Mouse (Mus musculus) midbrain, embryonic 12.5 days (tissue): ENCODE measurements around the gene Akr1c6. TPM values are rescaled to one million over a fixed set of nuclear protein-coding genes. Genes with fewer than 3 reads are reported as not detected.
"Not testable (repeated sequence)": the region's sequence is repeated elsewhere in the genome, so short reads cannot be mapped to it uniquely, and the experiment has no call there.

Experiments
- ATAC-seq: fragments of 200-750 bp; cut with Nextera tagmentation; 2 replicates; pipeline ENCODE4 v1.8.0; 2017; ENCODE audit warnings: low read depth, moderate TSS enrichment, moderate library complexity; ENCODE audit not compliant: low FRiP score
- H3K27ac ChIP-seq: fragments of 300-500 bp; sonication (generic); replicated peaks from 2 replicates; pipeline ENCODE4 v1.5.1; 2016; ENCODE audit warnings: mild to moderate bottlenecking
- H3K27me3 ChIP-seq: fragments of 300-500 bp; sonication (generic); 2 replicates; pipeline ENCODE4 v1.6.1; 2016; ENCODE audit warnings: mild to moderate bottlenecking
- H3K36me3 ChIP-seq: fragments of 300-500 bp; sonication (generic); 2 replicates; pipeline ENCODE4 v1.6.1; 2016
- H3K4me1 ChIP-seq: fragments of 300-500 bp; sonication (generic); 2 replicates; pipeline ENCODE4 v1.6.1; 2016
- H3K4me2 ChIP-seq: fragments of 300-500 bp; sonication (generic); replicated peaks from 2 replicates; pipeline ENCODE4 v1.6.1; 2016; ENCODE audit warnings: mild to moderate bottlenecking, moderate library complexity
- H3K4me3 ChIP-seq: fragments of 300-500 bp; sonication (generic); 2 replicates; pipeline ENCODE4 v1.5.1; 2016; ENCODE audit warnings: mild to moderate bottlenecking
- H3K9ac ChIP-seq: fragments of 300-500 bp; sonication (generic); replicated peaks from 2 replicates; pipeline ENCODE4 v1.6.1; 2016; ENCODE audit warnings: mild to moderate bottlenecking, moderate library complexity
- H3K9me3 ChIP-seq: fragments of 300-500 bp; sonication (generic); 2 replicates; pipeline ENCODE4 v1.6.1; 2016; ENCODE audit warnings: mild to moderate bottlenecking
- WGBS: fragments of 180-500 bp; shearing (Covaris S2); methylation state at CpG from one replicate; pipeline ENCODE4 v1.1.7; 2016; 5-methylcytosine and 5-hydroxymethylcytosine counted together
- polyA plus RNA-seq: library from polyadenylated mRNA; unstranded; fragments of >200 nt; fragmentation: Nextera tagmentation; extraction: Ambion mirVana; gene quantifications from 2 replicates; pipeline ENCODE4 v1.2.1, GENCODE M21; 2016

The Akr1c6 gene
- polyA plus RNA-seq: not detected in 2 replicates

DNA sequence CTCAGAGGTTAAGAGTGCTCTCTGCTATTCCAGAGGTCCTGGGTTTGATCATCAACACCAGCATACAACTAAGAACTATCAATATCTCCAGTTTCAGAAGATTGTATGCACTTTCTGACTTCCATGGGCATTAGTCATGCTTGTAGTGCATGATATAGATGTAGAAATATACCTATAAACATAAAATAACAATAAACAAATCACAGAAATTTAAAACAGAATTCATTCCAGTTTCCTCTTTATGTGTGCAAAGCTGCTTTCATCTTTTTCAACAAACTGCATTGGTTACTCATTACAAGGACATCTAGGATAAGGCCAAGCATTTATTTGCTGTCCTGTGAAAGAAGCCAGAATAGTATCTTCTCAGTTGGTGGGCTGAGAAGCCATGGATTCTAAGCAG, at the start of gene Akr1c6:
TSS of gene Akr1c6 (plus strand) at position 301 of the 400 bp plus-strand sequence.
- ATAC-seq: no peak
- Histone ChIP-seq H3K4me1 (no peaks in the 10 kb centered on the region), H3K9me3 (no peaks in the 10 kb centered on the region), H3K4me3 (no peak within 1 kb of the TSS), H3K27ac (no peak within 1 kb of the TSS), H3K9ac (no peak within 1 kb of the TSS), H3K36me3 (no peaks in the 10 kb centered on the region), H3K27me3 (no peaks in the 10 kb centered on the region), H3K4me2 (no peak within 1 kb of the TSS)

DNA sequence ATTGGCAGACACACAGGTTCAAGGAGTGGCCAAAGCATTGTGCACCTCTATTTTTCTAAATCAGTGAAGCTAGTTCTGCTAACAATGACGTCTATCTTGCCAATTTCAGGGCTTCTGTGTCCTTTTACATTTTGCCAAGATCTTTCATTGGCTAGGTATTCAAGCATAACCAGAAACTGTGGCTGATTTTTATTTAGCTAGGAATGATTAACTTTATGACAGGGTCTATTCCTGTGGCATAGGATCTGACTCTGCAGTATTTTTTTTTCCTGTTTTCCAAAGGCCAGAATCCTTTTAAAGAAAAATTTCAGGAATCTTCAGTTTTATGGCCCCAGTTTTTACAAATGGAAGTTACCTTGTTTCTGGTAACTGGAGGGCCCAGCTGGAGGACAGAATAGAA, 49.2 kb upstream of the Akr1c6 start:
- no peaks in the 10 kb centered on the region for H3K4me1 ChIP-seq
- no peaks in the 10 kb centered on the region for H3K36me3 ChIP-seq
- no peaks in the 10 kb centered on the region for H3K27me3 ChIP-seq
- H3K4me3 ChIP-seq: no peak overlapping the region
- H3K27ac ChIP-seq: no peak overlapping the region
- no peak overlapping the region for H3K9ac ChIP-seq
- H3K4me2 ChIP-seq: no peak overlapping the region
- WGBS: 75% methylated on average over 1 of the region's 1 CpGs
- no peaks in the 10 kb centered on the region for H3K9me3 ChIP-seq
- no peak for ATAC-seq

DNA sequence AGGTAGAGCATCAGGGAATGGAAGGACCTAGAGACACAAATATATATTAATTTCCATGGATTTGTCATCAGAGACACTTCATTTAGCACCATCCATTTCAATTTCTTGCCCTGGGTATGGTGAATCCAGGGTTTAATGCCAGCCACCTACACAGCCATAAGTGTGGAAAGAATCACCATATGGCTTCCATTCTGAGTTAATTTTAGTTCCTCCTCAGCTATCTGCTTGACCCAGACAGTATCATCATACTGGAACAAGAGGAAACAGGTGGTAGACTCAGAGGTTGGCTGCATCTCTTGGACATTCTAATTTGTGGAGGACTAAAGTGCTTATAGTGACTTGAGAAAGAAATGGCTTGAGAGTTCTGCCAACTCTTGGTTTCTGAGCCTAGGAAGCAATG, 48.6 kb upstream of the Akr1c6 start:
- Histone ChIP-seq H3K4me3 (no peak overlapping the region), H3K9ac (no peak overlapping the region), H3K27ac (no peak overlapping the region), H3K4me1 (no peaks in the 10 kb centered on the region), H3K27me3 (no peaks in the 10 kb centered on the region), H3K36me3 (no peaks in the 10 kb centered on the region), H3K4me2 (no peak overlapping the region), H3K9me3 (no peaks in the 10 kb centered on the region)
- ATAC-seq: no peak

DNA sequence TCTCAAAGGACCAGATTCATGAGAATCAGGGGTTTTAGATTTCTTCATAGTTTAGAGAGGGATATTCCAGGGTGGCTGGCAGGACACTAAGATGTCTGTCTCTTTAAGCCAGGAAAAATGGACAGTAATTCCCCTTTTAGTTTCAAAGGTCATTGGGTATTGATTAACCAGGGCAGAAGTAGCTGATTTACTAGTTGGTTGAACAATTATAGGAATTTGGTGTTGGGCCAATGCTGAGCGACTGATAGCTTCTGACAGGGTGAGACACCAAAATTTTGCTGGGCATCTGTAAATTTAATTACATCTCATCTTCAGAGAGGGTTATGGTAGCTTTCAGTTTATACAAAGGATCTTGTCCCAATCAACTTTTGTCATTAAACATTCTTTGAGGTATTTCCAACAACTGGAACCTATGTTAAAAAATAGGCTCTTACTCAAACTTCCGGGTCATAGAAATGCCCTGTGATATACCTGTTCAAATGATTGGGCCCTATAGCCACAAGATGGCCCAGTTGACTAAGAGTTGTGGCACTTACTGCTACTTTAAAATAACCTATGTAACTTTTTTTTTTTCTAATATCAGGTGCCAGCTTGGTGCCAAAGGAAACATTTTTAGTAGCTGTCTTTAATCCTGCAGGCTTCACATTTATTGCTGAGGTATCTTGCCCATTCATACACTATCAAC, 45.2 kb upstream of the Akr1c6 start:
- Histone ChIP-seq H3K4me3 (no peak overlapping the region), H3K9me3 (no peaks in the 10 kb centered on the region), H3K27ac (no peak overlapping the region), H3K27me3 (no peaks in the 10 kb centered on the region), H3K36me3 (no peaks in the 10 kb centered on the region), H3K4me1 (no peaks in the 10 kb centered on the region), H3K4me2 (no peak overlapping the region), H3K9ac (no peak overlapping the region)
- no peak for ATAC-seq
- 82% methylated on average over 2 of the region's 2 CpGs for WGBS

DNA sequence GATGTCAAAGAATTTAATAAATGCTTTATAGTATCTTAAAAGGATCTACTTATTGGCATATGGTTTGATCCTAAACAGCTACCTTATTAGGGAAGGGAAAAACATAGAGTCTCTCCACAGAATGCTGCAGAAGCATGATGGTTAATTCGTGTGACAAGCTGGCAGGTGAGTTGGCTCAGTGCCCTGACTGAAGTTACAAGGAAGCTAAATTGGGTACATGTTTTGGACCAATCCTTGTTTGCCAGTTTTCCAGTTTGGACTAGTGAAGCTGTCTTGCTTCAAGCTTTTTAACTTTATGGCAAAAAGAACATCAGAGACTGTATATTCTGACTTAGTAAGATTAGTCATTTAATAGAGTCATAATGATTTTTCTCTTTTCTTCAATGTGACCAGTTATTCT, 33.7 kb upstream of the Akr1c6 start:
- 79% methylated on average over 1 of the region's 1 CpGs for WGBS

DNA sequence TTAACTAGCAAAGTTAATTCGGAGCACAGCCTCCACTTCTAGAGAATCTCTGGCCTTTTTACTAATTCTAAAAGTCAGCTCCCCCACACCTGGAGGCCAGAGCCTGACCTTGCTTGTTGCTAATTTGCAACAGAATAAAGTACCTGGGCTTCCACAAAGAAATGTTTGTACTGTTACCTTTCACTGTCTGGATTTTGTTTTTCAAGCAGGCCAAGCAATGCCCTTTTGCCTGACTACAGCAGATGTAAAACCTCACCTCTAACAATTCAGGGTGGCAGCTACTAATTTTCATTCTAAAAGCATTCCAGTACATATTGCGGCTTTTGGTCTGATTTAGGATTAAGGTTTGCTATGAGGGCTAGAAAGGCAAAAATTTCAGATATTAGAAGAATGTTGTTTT, 33.3 kb upstream of the Akr1c6 start:
- Histone ChIP-seq H3K4me1 (no peaks in the 10 kb centered on the region), H3K4me2 (no peak overlapping the region), H3K27ac (no peak overlapping the region), H3K36me3 (no peaks in the 10 kb centered on the region), H3K27me3 (no peaks in the 10 kb centered on the region), H3K9ac (no peak overlapping the region), H3K9me3 (0 out of 2 replicates have a peak, but pooled peaks cover 4% of the 10 kb centered on the region), H3K4me3 (no peak overlapping the region)
- ATAC-seq: no peak
- WGBS: 96% methylated on average over 2 of the region's 2 CpGs

More for the DNA sequence above, 33.7 kb upstream of the Akr1c6 start:
- H3K4me3 ChIP-seq, H3K4me2 ChIP-seq, H3K4me1 ChIP-seq, H3K27ac ChIP-seq, H3K36me3 ChIP-seq, H3K9ac ChIP-seq, ATAC-seq, H3K9me3 ChIP-seq, H3K27me3 ChIP-seq: not testable (repeated sequence)

DNA sequence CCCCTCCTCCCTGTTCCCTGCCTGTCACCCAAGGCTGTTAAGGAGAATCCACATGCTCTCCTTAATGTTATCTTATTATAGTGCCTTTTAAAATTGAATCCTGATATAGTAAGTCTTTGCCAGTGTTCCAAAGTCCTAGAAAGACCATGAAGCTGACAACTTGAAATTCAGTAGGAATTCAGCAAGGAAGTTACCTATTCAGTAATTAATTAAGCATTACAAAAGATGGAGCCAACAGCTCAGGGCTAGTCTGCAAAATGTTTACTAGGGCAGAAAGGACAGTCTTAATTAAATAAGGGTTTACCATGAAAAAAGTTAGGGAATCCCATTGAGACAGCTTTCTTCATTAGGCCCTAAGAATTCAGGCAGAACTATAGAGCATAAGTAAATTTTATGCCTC, 31.9 kb upstream of the Akr1c6 start:
- no peak for ATAC-seq

DNA sequence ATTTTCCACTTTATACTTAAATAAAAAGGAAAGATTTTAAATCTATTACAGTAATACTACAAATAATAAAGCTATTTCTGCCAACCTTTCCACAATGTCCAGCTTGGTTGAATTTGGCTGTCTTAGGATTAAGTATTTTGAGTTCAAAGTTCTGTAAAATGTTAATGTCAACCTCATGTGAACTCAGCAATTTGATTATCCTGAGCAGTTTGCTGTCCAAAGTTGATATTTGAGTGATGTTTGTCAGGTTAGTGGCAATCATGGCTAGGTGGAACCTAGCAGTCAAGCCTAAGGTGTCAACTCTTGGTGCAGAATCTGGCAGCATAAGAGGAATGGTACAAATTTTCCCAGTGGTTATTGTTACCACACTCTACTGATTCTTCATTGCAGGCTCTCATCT, 29.4 kb upstream of the Akr1c6 start:
- ATAC-seq: no peak
- Histone ChIP-seq H3K4me2 (no peak overlapping the region), H3K9me3 (0 out of 2 replicates have a peak, but pooled peaks cover 4% of the 10 kb centered on the region), H3K36me3 (no peaks in the 10 kb centered on the region), H3K4me1 (no peaks in the 10 kb centered on the region), H3K27ac (no peak overlapping the region), H3K27me3 (no peaks in the 10 kb centered on the region), H3K4me3 (no peak overlapping the region), H3K9ac (no peak overlapping the region)

More for the DNA sequence above, 31.9 kb upstream of the Akr1c6 start:
- no peak overlapping the region for H3K4me2 ChIP-seq
- no peak overlapping the region for H3K4me3 ChIP-seq
- no peaks in the 10 kb centered on the region for H3K4me1 ChIP-seq
- no peaks in the 10 kb centered on the region for H3K27me3 ChIP-seq
- H3K27ac ChIP-seq: no peak overlapping the region
- 0 out of 2 replicates have a peak, but pooled peaks cover 4% of the 10 kb centered on the region for H3K9me3 ChIP-seq
- H3K36me3 ChIP-seq: no peaks in the 10 kb centered on the region
- no peak overlapping the region for H3K9ac ChIP-seq

DNA sequence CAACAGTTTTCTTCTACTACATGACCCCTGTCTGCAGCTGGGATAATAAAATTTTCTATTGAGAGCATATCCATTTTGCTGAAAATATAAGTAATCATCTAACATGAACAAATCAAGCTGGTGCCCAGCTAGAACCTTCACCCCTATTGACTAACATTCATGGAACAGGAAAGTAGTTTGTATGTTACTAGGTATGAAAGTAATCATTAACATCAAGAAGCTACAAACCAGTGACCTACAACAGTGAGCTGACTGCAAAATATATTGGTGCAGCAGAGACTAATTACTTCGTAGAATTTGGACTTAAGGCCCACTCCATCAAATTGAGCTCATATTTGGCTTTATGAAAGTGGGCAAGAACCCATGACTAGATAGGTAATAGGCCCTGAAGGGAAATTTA, 27.3 kb upstream of the Akr1c6 start:
- no peak for ATAC-seq
- 94% methylated on average over 1 of the region's 1 CpGs for WGBS
- Histone ChIP-seq H3K9ac (no peak overlapping the region), H3K36me3 (no peaks in the 10 kb centered on the region), H3K4me3 (no peak overlapping the region), H3K4me2 (no peak overlapping the region), H3K27ac (no peak overlapping the region), H3K9me3 (0 out of 2 replicates have a peak, but pooled peaks cover 4% of the 10 kb centered on the region), H3K27me3 (no peaks in the 10 kb centered on the region), H3K4me1 (no peaks in the 10 kb centered on the region)

DNA sequence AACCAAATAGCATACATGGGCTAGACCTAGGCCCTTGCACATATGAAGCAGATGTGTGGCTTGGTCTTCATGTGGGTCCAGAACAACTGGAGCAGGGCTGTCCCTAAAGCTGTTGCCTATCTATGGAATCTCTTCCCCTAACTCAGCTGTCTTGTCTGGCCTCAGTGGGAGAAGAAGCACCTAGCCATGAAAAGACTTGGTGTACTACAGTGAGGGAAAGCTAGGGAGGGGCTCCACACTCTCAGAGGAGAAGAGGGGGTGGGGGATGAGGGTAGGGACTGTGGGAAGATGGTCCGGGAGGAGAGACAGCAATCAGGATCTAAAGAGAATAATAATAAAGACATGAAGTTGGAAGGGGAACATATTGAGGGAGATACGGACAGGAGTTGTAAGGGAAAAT, 5.5 kb upstream of the Akr1c6 start:
- Histone ChIP-seq H3K36me3 (no peaks in the 10 kb centered on the region), H3K4me3 (no peak overlapping the region), H3K27me3 (no peaks in the 10 kb centered on the region), H3K9me3 (no peaks in the 10 kb centered on the region), H3K27ac (no peak overlapping the region), H3K4me2 (no peak overlapping the region), H3K9ac (no peak overlapping the region), H3K4me1 (no peaks in the 10 kb centered on the region)
- WGBS: 94% methylated on average over 2 of the region's 2 CpGs
- no peak for ATAC-seq

DNA sequence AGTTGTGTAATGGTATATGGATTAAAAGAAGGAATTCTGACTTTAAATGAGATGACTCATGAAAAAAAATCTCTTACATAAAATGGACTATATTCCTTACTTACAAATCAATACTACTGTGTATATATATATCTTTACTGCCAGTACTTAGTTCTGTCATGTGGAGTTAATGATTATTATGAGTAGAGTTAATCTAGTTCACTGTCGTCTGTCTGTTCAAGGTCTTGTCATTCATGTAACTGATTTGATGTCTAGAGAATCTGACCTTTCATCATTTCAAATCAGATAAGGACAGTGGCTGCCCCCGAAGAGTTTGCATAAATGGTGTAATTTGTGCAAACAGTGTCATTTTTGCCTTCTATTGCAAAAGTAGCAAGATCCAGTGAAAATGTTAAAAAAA, 5.1 kb upstream of the Akr1c6 start:
- H3K4me3 ChIP-seq: no peak overlapping the region
- no peaks in the 10 kb centered on the region for H3K36me3 ChIP-seq
- H3K9me3 ChIP-seq: no peaks in the 10 kb centered on the region
- no peaks in the 10 kb centered on the region for H3K27me3 ChIP-seq
- H3K4me1 ChIP-seq: no peaks in the 10 kb centered on the region
- no peak for ATAC-seq
- H3K27ac ChIP-seq: no peak overlapping the region
- H3K4me2 ChIP-seq: no peak overlapping the region
- no peak overlapping the region for H3K9ac ChIP-seq
- WGBS: 76% methylated on average over 2 of the region's 2 CpGs

DNA sequence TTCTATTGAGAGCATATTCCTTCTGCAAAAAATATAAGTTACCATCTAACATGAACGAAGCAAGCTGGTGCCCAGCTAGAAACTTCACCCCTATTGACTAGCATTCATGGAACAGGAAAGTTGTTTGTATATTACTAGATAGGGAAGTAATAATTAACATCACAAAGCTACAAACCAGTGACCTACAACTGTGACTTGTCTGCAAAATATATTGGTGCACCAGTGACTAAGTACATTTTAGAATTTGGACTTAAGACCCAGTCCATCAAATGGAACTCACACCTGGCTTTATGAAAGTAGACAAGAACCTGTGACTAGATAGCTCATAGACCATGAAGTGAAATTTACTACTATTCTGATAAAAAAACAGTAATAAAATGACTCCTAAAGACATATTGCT, 3.0 kb upstream of the Akr1c6 start:
- Histone ChIP-seq H3K4me2 (no peak overlapping the region), H3K27me3 (no peaks in the 10 kb centered on the region)
- WGBS: 88% methylated on average over 1 of the region's 1 CpGs

DNA sequence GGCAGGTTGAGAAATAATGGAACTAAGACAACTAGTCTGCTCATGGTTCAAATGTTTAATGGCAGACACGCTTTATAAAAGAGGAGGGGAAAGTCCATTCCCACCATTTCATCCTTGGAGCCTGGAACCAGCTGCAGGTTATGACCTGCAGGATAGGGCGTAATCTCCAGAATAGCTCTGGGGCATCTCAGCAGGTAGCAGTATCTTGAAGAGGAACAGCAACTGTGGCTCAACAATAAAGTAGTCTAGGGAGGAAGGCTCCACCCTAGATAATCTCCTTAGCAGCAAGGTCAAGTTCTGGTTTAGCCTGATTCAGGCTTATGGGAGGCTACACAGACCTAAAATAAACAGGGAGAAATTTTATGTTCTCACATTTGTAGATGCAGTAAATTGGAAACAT, 31.5 kb downstream of the Akr1c6 start:
- Histone ChIP-seq H3K9ac (no peak overlapping the region), H3K27me3 (no peaks in the 10 kb centered on the region), H3K9me3 (no peaks in the 10 kb centered on the region), H3K27ac (no peak overlapping the region), H3K4me3 (no peak overlapping the region), H3K36me3 (no peaks in the 10 kb centered on the region), H3K4me1 (no peaks in the 10 kb centered on the region), H3K4me2 (no peak overlapping the region)
- 86% methylated on average over 2 of the region's 2 CpGs for WGBS
- no peak for ATAC-seq

More for the DNA sequence above, 3.0 kb upstream of the Akr1c6 start:
- Histone ChIP-seq H3K36me3 (no peaks in the 10 kb centered on the region), H3K4me1 (no peaks in the 10 kb centered on the region), H3K9ac (no peak overlapping the region), H3K9me3 (no peaks in the 10 kb centered on the region), H3K4me3 (no peak overlapping the region), H3K27ac (no peak overlapping the region)
- ATAC-seq: no peak
